Mouse (Mus musculus) embryonic facial prominence, embryonic 13.5 days (tissue): ENCODE data around the gene Clgn. TPM values are rescaled to one million over a fixed set of nuclear protein-coding genes. Genes with fewer than 3 reads are reported as not detected.

Experiments
- ATAC-seq: fragments of 200-750 bp; cut with Nextera tagmentation; 2 replicates; pipeline ENCODE4 v1.8.0; 2017; ENCODE audit warnings: low read depth; ENCODE audit not compliant: insufficient number of reproducible peaks, insufficient read depth, low FRiP score, low TSS enrichment
- H3K27ac ChIP-seq: fragments of 300-500 bp; sonication (generic); 2 replicates; pipeline ENCODE4 v1.5.1; 2015; ENCODE audit warnings: moderate library complexity, mild to moderate bottlenecking, inconsistent platforms
- H3K27me3 ChIP-seq: fragments of 300-500 bp; sonication (generic); 2 replicates; pipeline ENCODE4 v1.6.1; 2015; ENCODE audit warnings: mild to moderate bottlenecking, inconsistent platforms
- H3K36me3 ChIP-seq: fragments of 300-500 bp; sonication (generic); 2 replicates; pipeline ENCODE4 v1.6.1; 2015; ENCODE audit warnings: mild to moderate bottlenecking, inconsistent platforms
- H3K4me1 ChIP-seq: fragments of 300-500 bp; sonication (generic); 2 replicates; pipeline ENCODE4 v1.6.1; 2015; ENCODE audit warnings: inconsistent platforms
- H3K4me2 ChIP-seq: fragments of 300-500 bp; sonication (generic); 2 replicates; pipeline ENCODE4 v1.6.1; 2015; ENCODE audit warnings: moderate library complexity, mild to moderate bottlenecking, inconsistent platforms
- H3K4me3 ChIP-seq: fragments of 300-500 bp; sonication (generic); 2 replicates; pipeline ENCODE4 v1.5.1; 2015; ENCODE audit warnings: mild to moderate bottlenecking, inconsistent platforms
- H3K9ac ChIP-seq: fragments of 300-500 bp; sonication (generic); 2 replicates; pipeline ENCODE4 v1.6.1; 2015; ENCODE audit warnings: mild to moderate bottlenecking, inconsistent platforms
- H3K9me3 ChIP-seq: fragments of 300-500 bp; sonication (generic); 2 replicates; pipeline ENCODE4 v1.6.1; 2016; ENCODE audit warnings: inconsistent platforms
- WGBS: fragments of 180-500 bp; shearing (Covaris S2); methylation state at CpG from one replicate; pipeline ENCODE4 v1.1.7; 2015; ENCODE audit warnings: mixed read lengths; 5-methylcytosine and 5-hydroxymethylcytosine counted together
- polyA plus RNA-seq: library from polyadenylated mRNA; unstranded; fragments of >200 nt; fragmentation: Nextera tagmentation; extraction: Ambion mirVana; gene quantifications from 2 replicates; pipeline ENCODE4 v1.2.1, GENCODE M21; 2015

The Clgn gene
- polyA plus RNA-seq, 1 experiment from 2014 or later: 2.8 TPM

GRCm38 (mm10) chr8:83458222-83458621 is 68.6 kb downstream of the Clgn start, which contains the start of gene Scoc:
Gene Scoc, minus strand, starts transcription at chr8:83458391.
- WGBS: 83% methylated on average over 14 of the region's 14 CpGs
- H3K4me2 ChIP-seq: no peak within 1 kb of the TSS
- H3K36me3 ChIP-seq: no peaks in the 10 kb centered on the region
- no peak within 1 kb of the TSS for H3K4me3 ChIP-seq
- H3K9me3 ChIP-seq: no peaks in the 10 kb centered on the region
- H3K27me3 ChIP-seq: no peaks in the 10 kb centered on the region
- H3K9ac ChIP-seq: no peak within 1 kb of the TSS
- no peak for ATAC-seq
- H3K4me1 ChIP-seq: no peaks in the 10 kb centered on the region
- H3K27ac ChIP-seq: no peak within 1 kb of the TSS

- H3K4me1 ChIP-seq: no peaks in the 10 kb centered on the region
- ATAC-seq: no peak
- no peaks in the 10 kb centered on the region for H3K36me3 ChIP-seq
- H3K9me3 ChIP-seq: no peaks in the 10 kb centered on the region
- no peaks in the 10 kb centered on the region for H3K27me3 ChIP-seq
- no peak overlapping the region for H3K27ac ChIP-seq
- no peak overlapping the region for H3K4me2 ChIP-seq
- H3K4me3 ChIP-seq: no peak overlapping the region
- H3K9ac ChIP-seq: no peak overlapping the region
- WGBS: 67% methylated on average over 3 of the region's 3 CpGs
Measured at GRCm38 (mm10) chr8:83459606-83460005, 69.9 kb downstream of the Clgn start.

Other genes starting within 250 kb of the Clgn start
- 1.8 TPM in 2 replicates for gene Tbc1d9, start 224.5 kb upstream of the Clgn start, polyA plus RNA-seq
- 1.4 and 2.6 TPM in 2 replicates for gene Gm10645, start 223.7 kb upstream of the Clgn start, polyA plus RNA-seq
- not detected in 2 replicates for gene Ucp1, start 99.5 kb upstream of the Clgn start, polyA plus RNA-seq
- gene Elmod2, start 57.4 kb upstream of the Clgn start, polyA plus RNA-seq: 20.3 and 22.3 TPM in 2 replicates
- gene Mgat4d, start 41.4 kb upstream of the Clgn start, polyA plus RNA-seq: not detected in 2 replicates
- 133 and 138 TPM in 2 replicates for gene Scoc, start 68.5 kb downstream of the Clgn start, polyA plus RNA-seq
- gene Olfr370, start 145.9 kb downstream of the Clgn start, polyA plus RNA-seq: 0.23 TPM in 1 of 2 replicates, not detected in the other
- gene Ndufb7, start 176.8 kb downstream of the Clgn start, polyA plus RNA-seq: 304 and 312 TPM in 2 replicates
- gene Tecr, start 218.1 kb downstream of the Clgn start, polyA plus RNA-seq: 545 and 624 TPM in 2 replicates
- 63.2 and 68.8 TPM in 2 replicates for gene Dnajb1, start 218.3 kb downstream of the Clgn start, polyA plus RNA-seq